Mouse (Mus musculus) bone marrow, adult 2 months (tissue): ENCODE measurements at regions not wholly inside any gene's neighbourhood (a gene's known extent, or its start where the extent isn't known, plus 50 kb on each side); places are given as distances from the start of the nearest gene placed in this dataset.

ENCODE experiments used
- CTCF ChIP-seq: fragments of 200-500 bp; IDR thresholded peaks from 2 replicates; pipeline ENCODE4 v1.5.1; 2011; ENCODE audit warnings: low read length, control low read depth; ENCODE audit not compliant: control insufficient read depth, insufficient read depth
- POLR2A ChIP-seq: fragments of 200-500 bp; IDR thresholded peaks from 2 replicates; pipeline ENCODE4 v1.6.1; 2011; ENCODE audit warnings: low read depth, mild to moderate bottlenecking, control low read depth, low read length, borderline replicate concordance; ENCODE audit not compliant: control insufficient read depth

- no peak for TF ChIP-seq POLR2A
- no peak for TF ChIP-seq CTCF
Measured at GRCm38 (mm10) chr16:92905626-92906025, 79.7 kb upstream of the Runx1 start.
